Mouse (Mus musculus): ENCODE measurements at regions not wholly inside any gene's neighbourhood (a gene's known extent, or its start where the extent isn't known, plus 50 kb on each side); places are given as distances from the start of the nearest gene placed in this dataset.

GRCm38 (mm10) chr6:88964071-88964470 is 62.0 kb downstream of the Tpra1 start:
- peak; percentile 79 for ATAC-seq (replicated peaks; ENCODE audit: poor library complexity, severe bottlenecking)

GRCm38 (mm10) chr6:88964911-88965310 is 62.9 kb downstream of the Tpra1 start:
- ATAC-seq (replicated peaks; ENCODE audit: poor library complexity, severe bottlenecking) = no peak

GRCm38 (mm10) chr6:88965361-88966226 is 63.5 kb downstream of the Tpra1 start:
- ATAC-seq (replicated peaks; ENCODE audit: poor library complexity, severe bottlenecking) = no peak

- no peak for ATAC-seq (replicated peaks; ENCODE audit: poor library complexity, severe bottlenecking)
Measured at GRCm38 (mm10) chr6:88966501-88966900, 64.5 kb downstream of the Tpra1 start.

- ATAC-seq (replicated peaks; ENCODE audit: poor library complexity, severe bottlenecking) = no peak
Measured at GRCm38 (mm10) chr6:88968842-88969241, 66.8 kb downstream of the Tpra1 start.

- no peak for ATAC-seq (replicated peaks; ENCODE audit: poor library complexity, severe bottlenecking)
Measured at GRCm38 (mm10) chr6:88971729-88972128, 69.7 kb downstream of the Tpra1 start.

GRCm38 (mm10) chr6:88974457-88974856 is 72.4 kb downstream of the Tpra1 start:
- ATAC-seq (replicated peaks; ENCODE audit: poor library complexity, severe bottlenecking) = no peak

- no peak for ATAC-seq (replicated peaks; ENCODE audit: poor library complexity, severe bottlenecking)
Measured at GRCm38 (mm10) chr6:88976581-88976980, 74.5 kb downstream of the Tpra1 start.

GRCm38 (mm10) chr6:88976994-88977393 is 74.9 kb downstream of the Tpra1 start:
- ATAC-seq (replicated peaks; ENCODE audit: poor library complexity, severe bottlenecking) = no peak

GRCm38 (mm10) chr6:88978970-88979369 is 76.9 kb downstream of the Tpra1 start:
- ATAC-seq (replicated peaks; ENCODE audit: poor library complexity, severe bottlenecking) = no peak

- 0 out of 2 replicates have a peak, but pooled peaks have one; percentile 33 for ATAC-seq (replicated peaks; ENCODE audit: poor library complexity, severe bottlenecking)
Measured at GRCm38 (mm10) chr6:88980112-88980511, 78.1 kb downstream of the Tpra1 start.

GRCm38 (mm10) chr6:88981544-88981943 is 79.5 kb downstream of the Tpra1 start:
- ATAC-seq (replicated peaks; ENCODE audit: poor library complexity, severe bottlenecking) = no peak

- no peak for ATAC-seq (replicated peaks; ENCODE audit: poor library complexity, severe bottlenecking)
Measured at GRCm38 (mm10) chr6:88984170-88984569, 82.1 kb downstream of the Tpra1 start.

- ATAC-seq (replicated peaks; ENCODE audit: poor library complexity, severe bottlenecking) = no peak
Measured at GRCm38 (mm10) chr6:88984863-88985262, 82.8 kb downstream of the Tpra1 start.

GRCm38 (mm10) chr6:88988551-88988950 is 86.5 kb downstream of the Tpra1 start:
- no peak for ATAC-seq (replicated peaks; ENCODE audit: poor library complexity, severe bottlenecking)

- no peak for ATAC-seq (replicated peaks; ENCODE audit: poor library complexity, severe bottlenecking)
Measured at GRCm38 (mm10) chr6:88989617-88990299, 87.7 kb downstream of the Tpra1 start.

GRCm38 (mm10) chr6:88990300-88990685 is 88.2 kb downstream of the Tpra1 start:
- ATAC-seq (replicated peaks; ENCODE audit: poor library complexity, severe bottlenecking) = no peak

- no peak for ATAC-seq (replicated peaks; ENCODE audit: poor library complexity, severe bottlenecking)
Measured at GRCm38 (mm10) chr6:88995077-88995476, 93.0 kb downstream of the Tpra1 start.

- no peak for ATAC-seq (replicated peaks; ENCODE audit: poor library complexity, severe bottlenecking)
Measured at GRCm38 (mm10) chr6:88998927-88999722, 97.1 kb downstream of the Tpra1 start.

- ATAC-seq (replicated peaks; ENCODE audit: poor library complexity, severe bottlenecking) = no peak
Measured at GRCm38 (mm10) chr6:89000359-89000758, 98.3 kb downstream of the Tpra1 start.
